Mouse (Mus musculus) neural tube, embryonic 12.5 days (tissue): ENCODE measurements around the gene Pigt. TPM values are rescaled to one million over a fixed set of nuclear protein-coding genes. Genes with fewer than 3 reads are reported as not detected.
A peak's percentile ranks its signal among the peaks of the same experiment; 100 is the strongest.

Source experiments
- ATAC-seq: fragments of 200-750 bp; cut with Nextera tagmentation; 2 replicates; pipeline ENCODE4 v1.8.0; 2017; ENCODE audit warnings: low read depth, mild to moderate bottlenecking, moderate TSS enrichment, moderate library complexity; ENCODE audit not compliant: low FRiP score
- H3K27ac ChIP-seq: fragments of 300-500 bp; sonication (generic); 2 replicates; pipeline ENCODE4 v1.5.1; 2016
- H3K27me3 ChIP-seq: fragments of 300-500 bp; sonication (generic); replicated peaks from 2 replicates; pipeline ENCODE4 v1.6.1; 2016; ENCODE audit warnings: mild to moderate bottlenecking
- H3K36me3 ChIP-seq: fragments of 300-500 bp; sonication (generic); 2 replicates; pipeline ENCODE4 v1.6.1; 2016; ENCODE audit warnings: mild to moderate bottlenecking
- H3K4me1 ChIP-seq: fragments of 300-500 bp; sonication (generic); 2 replicates; pipeline ENCODE4 v1.6.1; 2016
- H3K4me2 ChIP-seq: fragments of 300-500 bp; sonication (generic); replicated peaks from 2 replicates; pipeline ENCODE4 v1.6.1; 2016; ENCODE audit warnings: mild to moderate bottlenecking
- H3K4me3 ChIP-seq: fragments of 300-500 bp; sonication (generic); 2 replicates; pipeline ENCODE4 v1.5.1; 2016
- H3K9ac ChIP-seq: fragments of 300-500 bp; sonication (generic); 2 replicates; pipeline ENCODE4 v1.6.1; 2016; ENCODE audit warnings: mild to moderate bottlenecking
- H3K9me3 ChIP-seq: fragments of 300-500 bp; sonication (generic); 2 replicates; pipeline ENCODE4 v1.6.1; 2016; ENCODE audit warnings: mild to moderate bottlenecking
- WGBS: fragments of 180-500 bp; shearing (Covaris S2); methylation state at CpG from one replicate; pipeline ENCODE4 v1.1.7; 2016; 5-methylcytosine and 5-hydroxymethylcytosine counted together
- polyA plus RNA-seq: library from polyadenylated mRNA; unstranded; fragments of >200 nt; fragmentation: Nextera tagmentation; extraction: Ambion mirVana; gene quantifications from 2 replicates; pipeline ENCODE4 v1.2.1, GENCODE M21; 2016

Pigt gene
- polyA plus RNA-seq: 50.0 and 55.3 TPM in 2 replicates

- WGBS: 4% methylated on average over 43 of the region's 43 CpGs
- peak; percentile 96 for ATAC-seq
- Histone ChIP-seq H3K9ac (peak within 1 kb of the TSS; percentile 69), H3K27me3 (no peaks in the 10 kb centered on the region), H3K9me3 (no peaks in the 10 kb centered on the region), H3K36me3 (peaks cover 24% of the 10 kb centered on the region), H3K4me2 (peak within 1 kb of the TSS; percentile 98), H3K27ac (no peak within 1 kb of the TSS), H3K4me1 (peaks cover 7% of the 10 kb centered on the region; the same call in 1 of the 2 replicates), H3K4me3 (peak within 1 kb of the TSS; percentile 85)
Observed at GRCm38 (mm10) chr2:164496847-164497690, at the start of gene Pigt. TSS of gene Pigt (plus strand) at chr2:164497520.

- H3K9ac ChIP-seq: no peak overlapping the region
- H3K9me3 ChIP-seq: no peaks in the 10 kb centered on the region
- H3K36me3 ChIP-seq: no peaks in the 10 kb centered on the region
- peaks cover 3% of the 10 kb centered on the region; the same call in 1 of the 2 replicates for H3K4me1 ChIP-seq
- 88% methylated on average over 1 of the region's 1 CpGs for WGBS
- H3K4me3 ChIP-seq: no peak overlapping the region
- H3K4me2 ChIP-seq: no peak overlapping the region
- no peak overlapping the region for H3K27ac ChIP-seq
- ATAC-seq: no peak
- no peaks in the 10 kb centered on the region for H3K27me3 ChIP-seq
Observed at GRCm38 (mm10) chr2:164448140-164448539, 49.2 kb upstream of the Pigt start.

GRCm38 (mm10) chr2:164448921-164449320, 48.4 kb upstream of the Pigt start:
- Histone ChIP-seq H3K9ac (no peak overlapping the region), H3K27ac (no peak overlapping the region), H3K27me3 (no peaks in the 10 kb centered on the region), H3K4me2 (no peak overlapping the region), H3K9me3 (no peaks in the 10 kb centered on the region), H3K4me3 (no peak overlapping the region), H3K4me1 (no peaks in the 10 kb centered on the region), H3K36me3 (no peaks in the 10 kb centered on the region)
- 82% methylated on average over 5 of the region's 5 CpGs for WGBS
- ATAC-seq: no peak

- no peak overlapping the region for H3K4me3 ChIP-seq
- no peak overlapping the region for H3K27ac ChIP-seq
- H3K27me3 ChIP-seq: no peaks in the 10 kb centered on the region
- WGBS: 88% methylated on average over 14 of the region's 14 CpGs
- H3K36me3 ChIP-seq: no peaks in the 10 kb centered on the region
- ATAC-seq: no peak
- no peak overlapping the region for H3K9ac ChIP-seq
- H3K4me1 ChIP-seq: no peaks in the 10 kb centered on the region
- H3K4me2 ChIP-seq: no peak overlapping the region
- no peaks in the 10 kb centered on the region for H3K9me3 ChIP-seq
Observed at GRCm38 (mm10) chr2:164449341-164450042, 47.8 kb upstream of the Pigt start.

- peaks cover 7% of the 10 kb centered on the region for H3K4me1 ChIP-seq
- no peak overlapping the region for H3K4me3 ChIP-seq
- no peak overlapping the region for H3K27ac ChIP-seq
- no peak overlapping the region for H3K4me2 ChIP-seq
- H3K27me3 ChIP-seq: no peaks in the 10 kb centered on the region
- no peaks in the 10 kb centered on the region for H3K36me3 ChIP-seq
- 49% methylated on average over 13 of the region's 13 CpGs for WGBS
- no peak for ATAC-seq
- no peaks in the 10 kb centered on the region for H3K9me3 ChIP-seq
- H3K9ac ChIP-seq: no peak overlapping the region
Observed at GRCm38 (mm10) chr2:164452000-164452676, 45.2 kb upstream of the Pigt start.

- no peaks in the 10 kb centered on the region for H3K36me3 ChIP-seq
- H3K4me2 ChIP-seq: no peak overlapping the region
- no peaks in the 10 kb centered on the region for H3K27me3 ChIP-seq
- H3K4me3 ChIP-seq: no peak overlapping the region
- WGBS: 82% methylated on average over 14 of the region's 14 CpGs
- no peak overlapping the region for H3K27ac ChIP-seq
- no peak overlapping the region for H3K9ac ChIP-seq
- ATAC-seq: no peak
- no peaks in the 10 kb centered on the region for H3K9me3 ChIP-seq
- H3K4me1 ChIP-seq: peaks cover 8% of the 10 kb centered on the region
Observed at GRCm38 (mm10) chr2:164453047-164453757, 44.1 kb upstream of the Pigt start.

GRCm38 (mm10) chr2:164453887-164454500, 43.3 kb upstream of the Pigt start:
- H3K27ac ChIP-seq: no peak overlapping the region
- H3K9ac ChIP-seq: no peak overlapping the region
- ATAC-seq: no peak
- H3K4me1 ChIP-seq: peaks cover 8% of the 10 kb centered on the region
- no peaks in the 10 kb centered on the region for H3K9me3 ChIP-seq
- H3K27me3 ChIP-seq: no peaks in the 10 kb centered on the region
- no peak overlapping the region for H3K4me3 ChIP-seq
- 74% methylated on average over 7 of the region's 7 CpGs for WGBS
- no peak overlapping the region for H3K4me2 ChIP-seq
- H3K36me3 ChIP-seq: no peaks in the 10 kb centered on the region

- Histone ChIP-seq H3K4me1 (peaks cover 8% of the 10 kb centered on the region), H3K4me2 (no peak overlapping the region), H3K27ac (no peak overlapping the region), H3K27me3 (no peaks in the 10 kb centered on the region), H3K9ac (no peak overlapping the region), H3K36me3 (no peaks in the 10 kb centered on the region), H3K9me3 (no peaks in the 10 kb centered on the region), H3K4me3 (no peak overlapping the region)
- WGBS: 86% methylated on average over 10 of the region's 10 CpGs
- ATAC-seq: no peak
Observed at GRCm38 (mm10) chr2:164454846-164455245, 42.5 kb upstream of the Pigt start.

GRCm38 (mm10) chr2:164455421-164456190, 41.7 kb upstream of the Pigt start:
- Histone ChIP-seq H3K9ac (no peak overlapping the region), H3K36me3 (no peaks in the 10 kb centered on the region), H3K4me3 (no peak overlapping the region), H3K27ac (no peak overlapping the region), H3K9me3 (no peaks in the 10 kb centered on the region), H3K4me1 (peaks cover 8% of the 10 kb centered on the region), H3K27me3 (no peaks in the 10 kb centered on the region), H3K4me2 (no peak overlapping the region)
- ATAC-seq: no peak
- 76% methylated on average over 6 of the region's 6 CpGs for WGBS

GRCm38 (mm10) chr2:164456413-164456812, 40.9 kb upstream of the Pigt start:
- Histone ChIP-seq H3K27me3 (no peaks in the 10 kb centered on the region), H3K4me2 (peak overlapping the region; percentile 48; the same call in 1 of the 2 replicates), H3K4me1 (peaks cover 8% of the 10 kb centered on the region), H3K9me3 (no peaks in the 10 kb centered on the region), H3K27ac (no peak overlapping the region), H3K9ac (no peak overlapping the region), H3K4me3 (no peak overlapping the region), H3K36me3 (no peaks in the 10 kb centered on the region)
- 93% methylated on average over 1 of the region's 1 CpGs for WGBS
- ATAC-seq: no peak

GRCm38 (mm10) chr2:164456864-164457300, 40.4 kb upstream of the Pigt start, which contains the start of gene Sys1:
TSS of gene Sys1 (plus strand) at chr2:164456964.
- no peaks in the 10 kb centered on the region for H3K36me3 ChIP-seq
- no peak within 1 kb of the TSS for H3K27ac ChIP-seq
- peak within 1 kb of the TSS; percentile 22; the same call in 1 of the 2 replicates for H3K9ac ChIP-seq
- no peak for ATAC-seq
- no peaks in the 10 kb centered on the region for H3K9me3 ChIP-seq
- H3K4me2 ChIP-seq: peak within 1 kb of the TSS; percentile 48
- H3K4me1 ChIP-seq: peaks cover 11% of the 10 kb centered on the region
- H3K27me3 ChIP-seq: no peaks in the 10 kb centered on the region
- WGBS: 1% methylated on average over 7 of the region's 7 CpGs
- no peak within 1 kb of the TSS for H3K4me3 ChIP-seq
